Mouse (Mus musculus): ENCODE results near the gene Txlna. TPM values are rescaled to one million over a fixed set of nuclear protein-coding genes. Genes with fewer than 3 reads are reported as not detected.

Txlna gene
- polyA plus RNA-seq, 1 experiment, result 70.8 TPM

DNA sequence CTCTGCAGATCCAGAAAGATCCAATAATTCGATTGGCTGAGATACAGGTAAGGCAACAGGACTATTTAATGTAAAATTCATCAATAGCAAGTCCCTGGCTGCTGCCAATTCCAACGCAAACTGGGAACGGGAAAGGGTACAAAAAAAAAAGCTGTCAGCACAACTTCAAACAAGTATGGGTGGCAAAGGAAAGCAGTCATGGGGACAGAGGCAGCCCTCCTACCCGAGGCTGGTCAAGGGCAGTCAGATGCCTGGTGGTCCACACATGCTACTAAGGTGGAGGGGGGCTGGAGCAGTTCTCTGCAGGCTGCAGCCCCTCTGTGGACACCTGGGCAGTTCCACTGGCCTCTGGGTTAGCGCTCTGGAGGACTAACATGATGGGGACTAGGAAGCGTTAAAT is 14.8 kb downstream of the Txlna start:
- Histone ChIP-seq H3K36me3 (ENCODE audit: control insufficient read depth, insufficient read depth, low read length) (peaks cover 36% of the 10 kb centered on the region), H3K4me3 (ENCODE audit: control insufficient read depth, insufficient read depth, low read length) (no peak overlapping the region), H3K27ac (ENCODE audit: control insufficient read depth, insufficient read depth, low read length) (no peak overlapping the region), H3K4me1 (replicated peaks; ENCODE audit: control insufficient read depth, insufficient read depth, low read length) (peaks cover 27% of the 10 kb centered on the region), H3K27me3 (ENCODE audit: control insufficient read depth, insufficient read depth, low read length) (no peaks in the 10 kb centered on the region)
- TF ChIP-seq CTCF (IDR thresholded peaks at IDR 0.05; ENCODE audit: borderline replicate concordance, control insufficient read depth, extremely low read depth, insufficient read depth, low read length, poor library complexity) (no peak), POLR2A (IDR thresholded peaks at IDR 0.05; ENCODE audit: control insufficient read depth, extremely low read depth, insufficient read depth, low read length, poor library complexity) (no peak)
- DNase-seq, result no peak
- whole genome bisulfite sequencing, result 85% methylated on average over 6 of the region's 6 CpGs

DNA sequence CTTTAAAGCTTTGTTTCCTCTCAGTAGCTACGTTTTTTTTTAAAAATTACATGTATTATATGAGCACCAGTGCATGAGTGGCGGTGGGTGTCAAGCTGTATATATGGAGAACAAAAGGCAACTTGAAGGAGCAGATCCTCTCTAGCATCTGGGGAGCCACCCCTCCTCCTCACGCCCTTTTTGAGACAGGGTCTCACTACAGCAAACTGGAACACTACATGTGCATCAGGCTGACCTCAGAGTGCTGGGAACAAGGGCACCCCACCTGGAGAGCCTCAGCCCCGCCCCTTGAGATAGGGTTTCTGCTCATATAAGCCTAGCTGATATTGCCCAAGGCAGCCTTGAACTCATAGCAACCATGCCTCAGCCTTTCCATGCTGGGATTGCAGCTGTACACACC is 15.4 kb downstream of the Txlna start:
- WGBS, result 60% methylated on average over 4 of the region's 4 CpGs
- Histone ChIP-seq H3K27me3 (ENCODE audit: control insufficient read depth, insufficient read depth, low read length) (no peaks in the 10 kb centered on the region), H3K4me3 (ENCODE audit: control insufficient read depth, insufficient read depth, low read length) (no peak overlapping the region), H3K27ac (ENCODE audit: control insufficient read depth, insufficient read depth, low read length) (no peak overlapping the region), H3K36me3 (ENCODE audit: control insufficient read depth, insufficient read depth, low read length) (peaks cover 31% of the 10 kb centered on the region), H3K4me1 (replicated peaks; ENCODE audit: control insufficient read depth, insufficient read depth, low read length) (peaks cover 27% of the 10 kb centered on the region)
- TF ChIP-seq POLR2A (IDR thresholded peaks at IDR 0.05; ENCODE audit: control insufficient read depth, extremely low read depth, insufficient read depth, low read length, poor library complexity) (no peak), CTCF (IDR thresholded peaks at IDR 0.05; ENCODE audit: borderline replicate concordance, control insufficient read depth, extremely low read depth, insufficient read depth, low read length, poor library complexity) (no peak)
- DNase-seq, result no peak

DNA sequence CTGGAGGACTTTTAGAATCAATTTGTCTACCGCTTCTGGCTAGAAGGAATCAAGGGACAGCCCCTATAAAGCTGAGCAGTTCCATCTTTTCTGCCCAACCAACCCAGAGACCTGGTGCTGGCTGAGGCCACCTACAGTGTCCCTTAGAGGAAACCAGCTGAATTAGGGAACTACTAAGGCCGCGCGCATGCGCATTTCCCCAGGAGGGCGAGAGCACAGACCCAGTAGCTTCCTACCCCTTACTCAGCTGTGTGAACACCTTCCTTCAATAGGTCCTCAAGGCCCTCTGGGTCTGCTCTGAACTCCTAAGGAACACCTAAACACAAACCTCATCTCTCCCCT is 15.9 kb downstream of the Txlna start:
- no peak for TF ChIP-seq CTCF (IDR thresholded peaks at IDR 0.05; ENCODE audit: borderline replicate concordance, control insufficient read depth, extremely low read depth, insufficient read depth, low read length, poor library complexity)
- TF ChIP-seq POLR2A (IDR thresholded peaks at IDR 0.05; ENCODE audit: control insufficient read depth, extremely low read depth, insufficient read depth, low read length, poor library complexity), result no peak
- Histone ChIP-seq H3K27ac (ENCODE audit: control insufficient read depth, insufficient read depth, low read length) (peak overlapping the region; percentile 89), H3K27me3 (ENCODE audit: control insufficient read depth, insufficient read depth, low read length) (no peaks in the 10 kb centered on the region), H3K4me3 (ENCODE audit: control insufficient read depth, insufficient read depth, low read length) (peak overlapping the region; percentile 42), H3K36me3 (ENCODE audit: control insufficient read depth, insufficient read depth, low read length) (peaks cover 26% of the 10 kb centered on the region), H3K4me1 (replicated peaks; ENCODE audit: control insufficient read depth, insufficient read depth, low read length) (peaks cover 27% of the 10 kb centered on the region)
- WGBS, result 2% methylated on average over 6 of the region's 6 CpGs
- peak; percentile 64 for DNase-seq

DNA sequence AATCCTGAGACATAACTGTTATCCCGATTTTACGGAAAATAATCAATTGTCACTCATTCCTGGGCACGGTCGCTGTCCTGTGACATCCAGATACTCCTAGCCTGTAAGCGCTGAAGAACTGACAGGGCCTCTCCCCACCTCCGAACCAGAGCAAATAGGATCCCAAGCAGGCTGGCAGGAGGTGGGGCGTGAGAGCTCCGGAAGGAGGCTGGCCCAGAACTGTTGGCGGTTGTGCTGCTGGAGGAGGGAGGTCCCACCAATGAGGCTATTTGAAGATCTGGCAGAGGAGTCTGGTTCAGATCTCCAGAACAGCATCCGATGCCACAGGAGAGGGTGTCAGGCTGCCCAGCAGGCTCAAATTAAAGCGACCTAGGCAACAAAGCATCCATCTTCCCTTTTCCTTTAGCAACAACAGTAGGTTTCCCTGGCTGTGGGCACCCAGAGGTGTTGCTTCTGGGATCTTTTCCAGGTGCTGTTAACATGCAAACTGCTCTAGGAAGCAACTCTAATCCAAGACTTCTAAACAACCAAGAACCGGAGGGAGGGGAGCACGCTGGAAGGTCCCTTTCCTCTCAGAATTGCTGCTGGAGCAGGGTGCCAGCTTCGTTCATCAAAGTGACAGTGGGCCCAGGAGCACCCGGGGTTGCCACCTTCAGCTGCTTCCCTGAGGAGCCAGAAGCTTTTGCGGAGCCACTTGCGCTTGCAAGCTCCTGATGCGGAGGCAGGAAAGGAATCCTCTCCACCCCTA is 16.4 kb downstream of the Txlna start:
- H3K4me1 ChIP-seq (replicated peaks; ENCODE audit: control insufficient read depth, insufficient read depth, low read length), result peaks cover 27% of the 10 kb centered on the region
- under 1% methylated on average over 18 of the region's 18 CpGs for WGBS
- peak overlapping the region; percentile 42 for H3K4me3 ChIP-seq (ENCODE audit: control insufficient read depth, insufficient read depth, low read length)
- peak overlapping the region; percentile 98 for H3K27ac ChIP-seq (ENCODE audit: control insufficient read depth, insufficient read depth, low read length)
- H3K36me3 ChIP-seq (ENCODE audit: control insufficient read depth, insufficient read depth, low read length), result peaks cover 21% of the 10 kb centered on the region
- H3K27me3 ChIP-seq (ENCODE audit: control insufficient read depth, insufficient read depth, low read length), result no peaks in the 10 kb centered on the region
- peak; percentile 48; the same call in 1 of the 2 replicates for TF ChIP-seq CTCF (IDR thresholded peaks at IDR 0.05; ENCODE audit: borderline replicate concordance, control insufficient read depth, extremely low read depth, insufficient read depth, low read length, poor library complexity)
- TF ChIP-seq POLR2A (IDR thresholded peaks at IDR 0.05; ENCODE audit: control insufficient read depth, extremely low read depth, insufficient read depth, low read length, poor library complexity), result peak; percentile 83
- DNase-seq, result peak; percentile 84

DNA sequence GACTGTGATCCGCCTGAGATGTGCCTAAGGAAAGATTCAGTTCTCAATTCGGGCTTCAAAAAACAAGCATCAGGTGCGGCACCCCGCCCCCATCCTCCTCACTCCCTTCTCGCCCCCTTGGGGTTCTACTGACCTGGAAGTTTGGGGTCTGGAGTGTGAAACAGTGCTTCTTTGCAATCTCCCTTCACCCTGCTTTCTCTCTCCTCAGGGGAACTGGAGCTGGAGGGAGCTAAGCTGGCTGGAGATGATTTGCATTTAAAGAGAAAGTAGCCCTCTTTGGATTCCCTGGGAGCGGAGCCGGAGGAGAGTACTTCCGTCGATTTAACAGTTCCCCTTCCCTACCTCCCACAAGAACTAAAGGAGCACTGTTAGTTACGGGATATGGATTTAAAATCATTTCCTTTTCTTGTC is 17.2 kb downstream of the Txlna start, which contains the start of gene Ccdc28b:
Gene Ccdc28b (minus strand): TSS at position 267 of the 411 bp plus-strand sequence.
- DNase-seq, result peak; percentile 46
- no peaks in the 10 kb centered on the region for H3K27me3 ChIP-seq (ENCODE audit: control insufficient read depth, insufficient read depth, low read length)
- no peak for TF ChIP-seq CTCF (IDR thresholded peaks at IDR 0.05; ENCODE audit: borderline replicate concordance, control insufficient read depth, extremely low read depth, insufficient read depth, low read length, poor library complexity)
- no peak for TF ChIP-seq POLR2A (IDR thresholded peaks at IDR 0.05; ENCODE audit: control insufficient read depth, extremely low read depth, insufficient read depth, low read length, poor library complexity)
- 2% methylated on average over 10 of the region's 10 CpGs for WGBS
- H3K4me1 ChIP-seq (replicated peaks; ENCODE audit: control insufficient read depth, insufficient read depth, low read length), result peaks cover 30% of the 10 kb centered on the region
- peaks cover 13% of the 10 kb centered on the region for H3K36me3 ChIP-seq (ENCODE audit: control insufficient read depth, insufficient read depth, low read length)
- peak within 1 kb of the TSS; percentile 80 for H3K4me3 ChIP-seq (ENCODE audit: control insufficient read depth, insufficient read depth, low read length)
- H3K27ac ChIP-seq (ENCODE audit: control insufficient read depth, insufficient read depth, low read length), result peak within 1 kb of the TSS; percentile 98

DNA sequence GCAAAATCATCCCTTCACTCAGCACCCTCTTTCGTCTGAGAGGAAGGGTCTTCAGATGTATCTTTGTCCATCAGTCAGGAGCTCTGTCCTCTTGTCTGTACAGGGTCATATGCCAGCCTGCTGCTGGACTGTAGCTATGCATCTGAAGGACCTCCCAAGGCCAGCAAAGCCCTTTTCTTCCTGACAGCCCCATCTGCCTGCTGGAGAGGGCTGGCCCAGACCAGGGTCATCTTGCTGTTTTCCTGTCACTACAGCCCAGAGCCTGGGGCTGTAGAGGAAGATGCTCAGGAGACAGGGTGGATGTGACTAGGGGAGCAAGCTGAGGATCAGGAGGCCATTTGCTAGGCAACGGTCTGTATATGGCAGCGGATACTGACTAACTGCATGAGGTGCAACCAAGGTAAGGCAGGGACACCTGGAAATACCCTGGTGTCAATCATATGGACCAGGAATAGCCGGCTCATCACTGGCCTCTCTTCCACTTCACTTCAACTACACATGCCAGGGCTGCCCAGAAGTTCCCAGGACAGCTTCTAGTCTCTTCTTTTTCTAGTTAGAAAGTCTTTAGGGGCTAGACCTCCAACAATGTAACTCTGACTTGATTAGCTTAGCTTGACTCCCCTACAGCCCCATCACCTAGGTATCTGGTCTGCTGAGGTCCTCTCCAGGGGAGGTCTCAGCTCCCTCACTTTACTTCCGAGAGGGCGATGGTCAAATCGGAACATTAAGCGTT is 17.9 kb downstream of the Txlna start:
- peaks cover 36% of the 10 kb centered on the region for H3K4me1 ChIP-seq (replicated peaks; ENCODE audit: control insufficient read depth, insufficient read depth, low read length)
- H3K27ac ChIP-seq (ENCODE audit: control insufficient read depth, insufficient read depth, low read length), result peak overlapping the region; percentile 98
- WGBS, result 25% methylated on average over 8 of the region's 8 CpGs
- no peak for DNase-seq
- no peak for TF ChIP-seq CTCF (IDR thresholded peaks at IDR 0.05; ENCODE audit: borderline replicate concordance, control insufficient read depth, extremely low read depth, insufficient read depth, low read length, poor library complexity)
- no peak for TF ChIP-seq POLR2A (IDR thresholded peaks at IDR 0.05; ENCODE audit: control insufficient read depth, extremely low read depth, insufficient read depth, low read length, poor library complexity)
- peak overlapping the region; percentile 80 for H3K4me3 ChIP-seq (ENCODE audit: control insufficient read depth, insufficient read depth, low read length)
- peaks cover 6% of the 10 kb centered on the region for H3K36me3 ChIP-seq (ENCODE audit: control insufficient read depth, insufficient read depth, low read length)
- H3K27me3 ChIP-seq (ENCODE audit: control insufficient read depth, insufficient read depth, low read length), result no peaks in the 10 kb centered on the region
